Mouse (Mus musculus): Measurements from ENCODE around the gene Elavl4. TPM values are rescaled to one million over a fixed set of nuclear protein-coding genes. Genes with fewer than 3 reads are reported as not detected.

Elavl4 gene
- polyA plus RNA-seq, 2 experiments = 1.1 to 2.8 TPM

DNA sequence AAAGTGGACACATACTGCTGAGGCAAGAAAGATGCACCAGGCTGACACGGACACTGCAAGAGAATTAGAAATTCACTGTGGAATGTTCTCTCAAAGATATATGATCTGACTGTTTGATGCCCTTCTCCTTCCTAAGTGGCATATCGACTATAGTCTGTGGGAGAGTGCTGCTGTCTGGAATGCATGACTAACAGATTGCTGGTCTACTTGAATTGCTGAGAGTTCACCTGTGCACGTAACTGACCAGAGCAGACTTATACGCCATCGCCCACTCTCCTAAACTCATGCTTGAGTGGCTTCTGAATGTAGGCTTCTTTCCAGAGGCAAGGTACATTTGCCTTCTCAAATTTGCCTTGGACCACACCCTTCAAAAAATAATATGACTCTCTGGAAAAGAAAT, 58.5 kb downstream of the Elavl4 start:
- Histone ChIP-seq H3K27ac (replicated peaks; ENCODE audit: low read depth, low read length) (no peak overlapping the region), H3K4me1 (ENCODE audit: control insufficient read depth, insufficient read depth, low read length) (no peaks in the 10 kb centered on the region), H3K27me3 (ENCODE audit: control insufficient read depth, insufficient read depth, low read length) (no peaks in the 10 kb centered on the region), H3K9ac (ENCODE audit: low read depth, low read length, severe bottlenecking) (no peak overlapping the region), H3K36me3 (ENCODE audit: control insufficient read depth, insufficient read depth, low read length) (no peaks in the 10 kb centered on the region), H3K4me3 (replicated peaks; ENCODE audit: low read length) (no peak overlapping the region), H3K4me2 (replicated peaks; ENCODE audit: low read depth, low read length, severe bottlenecking) (no peak overlapping the region), H3K9me3 (ENCODE audit: control insufficient read depth, low read length) (no peaks in the 10 kb centered on the region)
- DNase-seq (ENCODE audit: low spot score) (no peak), ATAC-seq (ENCODE audit: low FRiP score, low read depth) (no peak)
- no peak for TF ChIP-seq POLR2A (IDR thresholded peaks at IDR 0.05; ENCODE audit: borderline replicate concordance, extremely low read depth, insufficient read depth, insufficient read length)
- WGBS = 72% methylated on average over 5 of the region's 5 CpGs

DNA sequence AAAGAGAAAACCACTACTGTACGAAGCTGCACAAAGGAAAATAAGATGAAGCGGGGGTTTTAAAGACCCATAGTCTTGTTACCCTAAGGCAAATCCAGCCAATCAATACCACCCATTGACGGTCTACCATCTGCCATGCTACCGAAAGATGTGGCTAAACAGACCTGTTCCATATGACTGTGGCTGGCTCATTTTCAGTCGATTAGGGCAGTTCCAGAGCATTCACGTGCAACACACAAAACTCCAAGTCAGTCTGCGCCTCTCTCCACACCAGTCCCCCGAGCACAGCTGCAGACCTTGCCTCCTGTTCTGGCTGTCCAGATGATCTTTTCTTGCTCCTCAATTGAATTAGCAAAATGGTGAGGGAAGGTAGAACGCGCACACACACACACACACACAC, 59.2 kb downstream of the Elavl4 start:
- 62% methylated on average over 10 of the region's 10 CpGs for WGBS
- no peak overlapping the region for H3K27ac ChIP-seq (replicated peaks; ENCODE audit: low read depth, low read length)
- H3K9ac ChIP-seq (ENCODE audit: low read depth, low read length, severe bottlenecking) = no peak overlapping the region
- no peaks in the 10 kb centered on the region for H3K36me3 ChIP-seq (ENCODE audit: control insufficient read depth, insufficient read depth, low read length)
- H3K4me1 ChIP-seq (ENCODE audit: control insufficient read depth, insufficient read depth, low read length) = 0 out of 2 replicates have a peak, but pooled peaks cover 3% of the 10 kb centered on the region
- H3K4me2 ChIP-seq (replicated peaks; ENCODE audit: low read depth, low read length, severe bottlenecking) = no peak overlapping the region
- no peak overlapping the region for H3K4me3 ChIP-seq (replicated peaks; ENCODE audit: low read length)
- TF ChIP-seq POLR2A (IDR thresholded peaks at IDR 0.05; ENCODE audit: borderline replicate concordance, extremely low read depth, insufficient read depth, insufficient read length) = no peak
- DNase-seq (ENCODE audit: low spot score) (no peak), ATAC-seq (ENCODE audit: low FRiP score, low read depth) (no peak)
- no peaks in the 10 kb centered on the region for H3K27me3 ChIP-seq (ENCODE audit: control insufficient read depth, insufficient read depth, low read length)
- H3K9me3 ChIP-seq (ENCODE audit: control insufficient read depth, low read length) = no peaks in the 10 kb centered on the region

DNA sequence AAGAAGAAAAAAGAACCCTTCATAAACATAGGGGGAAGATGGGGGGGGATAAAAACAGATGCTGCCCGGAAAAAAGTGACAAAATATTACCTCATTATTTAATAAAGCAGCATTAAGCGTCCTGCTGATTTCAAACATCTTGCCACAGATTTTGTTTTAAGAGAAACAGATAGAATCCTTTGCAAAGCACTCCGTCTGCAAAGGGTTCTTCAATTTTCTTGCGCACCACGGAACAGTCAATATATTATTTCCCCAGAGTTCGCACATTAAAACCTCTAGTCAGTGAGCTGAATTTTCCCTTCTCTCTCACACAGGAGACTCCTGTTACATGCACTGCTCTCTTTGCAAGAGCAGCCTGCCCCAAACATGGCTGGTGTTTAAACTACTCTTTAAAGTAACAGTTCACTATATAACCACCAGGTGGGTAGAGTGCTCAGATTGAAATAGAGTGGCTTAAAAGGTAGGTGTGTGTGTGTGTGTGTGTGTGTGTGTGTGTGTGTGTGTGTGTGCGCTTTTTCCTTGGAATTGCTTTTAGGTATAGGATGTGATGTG, 61.1 kb downstream of the Elavl4 start:
- Histone ChIP-seq H3K4me1 (ENCODE audit: control insufficient read depth, insufficient read depth, low read length) (peaks cover 17% of the 10 kb centered on the region; the same call in 1 of the 2 replicates), H3K4me3 (replicated peaks; ENCODE audit: low read length) (no peak overlapping the region), H3K36me3 (ENCODE audit: control insufficient read depth, insufficient read depth, low read length) (no peaks in the 10 kb centered on the region), H3K27me3 (ENCODE audit: control insufficient read depth, insufficient read depth, low read length) (no peaks in the 10 kb centered on the region), H3K4me2 (replicated peaks; ENCODE audit: low read depth, low read length, severe bottlenecking) (no peak overlapping the region), H3K9me3 (ENCODE audit: control insufficient read depth, low read length) (no peaks in the 10 kb centered on the region), H3K9ac (ENCODE audit: low read depth, low read length, severe bottlenecking) (no peak overlapping the region), H3K27ac (replicated peaks; ENCODE audit: low read depth, low read length) (no peak overlapping the region)
- no peak for TF ChIP-seq POLR2A (IDR thresholded peaks at IDR 0.05; ENCODE audit: borderline replicate concordance, extremely low read depth, insufficient read depth, insufficient read length)
- DNase-seq (ENCODE audit: low spot score) (no peak), ATAC-seq (ENCODE audit: low FRiP score, low read depth) (no peak)
- 54% methylated on average over 7 of the region's 7 CpGs for WGBS

DNA sequence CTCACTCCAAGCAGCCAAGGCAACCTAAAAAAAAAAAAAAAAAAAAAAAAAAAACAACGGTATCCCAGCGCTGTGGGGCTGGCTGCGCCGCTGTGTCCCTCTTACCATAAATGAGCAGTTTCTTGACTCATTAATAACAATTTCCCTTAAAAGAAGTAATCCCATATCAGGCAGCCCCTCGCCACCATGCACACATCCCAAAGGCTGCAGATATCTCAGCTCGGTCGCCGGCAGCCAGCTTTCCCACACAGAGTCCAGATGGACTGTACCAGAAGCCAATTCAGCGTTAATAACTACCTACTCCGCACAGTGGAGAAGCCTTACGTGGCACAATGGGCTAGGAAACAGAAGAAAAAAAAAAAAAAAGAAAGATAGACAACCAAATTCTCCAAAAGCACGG, 61.7 kb downstream of the Elavl4 start:
- DNase-seq (ENCODE audit: low spot score) (no peak), ATAC-seq (ENCODE audit: low FRiP score, low read depth) (no peak)
- Histone ChIP-seq H3K9me3 (ENCODE audit: control insufficient read depth, low read length) (no peaks in the 10 kb centered on the region), H3K27ac (replicated peaks; ENCODE audit: low read depth, low read length) (no peak overlapping the region), H3K27me3 (ENCODE audit: control insufficient read depth, insufficient read depth, low read length) (no peaks in the 10 kb centered on the region), H3K9ac (ENCODE audit: low read depth, low read length, severe bottlenecking) (no peak overlapping the region), H3K4me2 (replicated peaks; ENCODE audit: low read depth, low read length, severe bottlenecking) (no peak overlapping the region), H3K4me3 (replicated peaks; ENCODE audit: low read length) (no peak overlapping the region), H3K4me1 (ENCODE audit: control insufficient read depth, insufficient read depth, low read length) (peaks cover 17% of the 10 kb centered on the region; the same call in 1 of the 2 replicates), H3K36me3 (ENCODE audit: control insufficient read depth, insufficient read depth, low read length) (no peaks in the 10 kb centered on the region)
- no peak for TF ChIP-seq POLR2A (IDR thresholded peaks at IDR 0.05; ENCODE audit: borderline replicate concordance, extremely low read depth, insufficient read depth, insufficient read length)
- WGBS = 60% methylated on average over 12 of the region's 12 CpGs

DNA sequence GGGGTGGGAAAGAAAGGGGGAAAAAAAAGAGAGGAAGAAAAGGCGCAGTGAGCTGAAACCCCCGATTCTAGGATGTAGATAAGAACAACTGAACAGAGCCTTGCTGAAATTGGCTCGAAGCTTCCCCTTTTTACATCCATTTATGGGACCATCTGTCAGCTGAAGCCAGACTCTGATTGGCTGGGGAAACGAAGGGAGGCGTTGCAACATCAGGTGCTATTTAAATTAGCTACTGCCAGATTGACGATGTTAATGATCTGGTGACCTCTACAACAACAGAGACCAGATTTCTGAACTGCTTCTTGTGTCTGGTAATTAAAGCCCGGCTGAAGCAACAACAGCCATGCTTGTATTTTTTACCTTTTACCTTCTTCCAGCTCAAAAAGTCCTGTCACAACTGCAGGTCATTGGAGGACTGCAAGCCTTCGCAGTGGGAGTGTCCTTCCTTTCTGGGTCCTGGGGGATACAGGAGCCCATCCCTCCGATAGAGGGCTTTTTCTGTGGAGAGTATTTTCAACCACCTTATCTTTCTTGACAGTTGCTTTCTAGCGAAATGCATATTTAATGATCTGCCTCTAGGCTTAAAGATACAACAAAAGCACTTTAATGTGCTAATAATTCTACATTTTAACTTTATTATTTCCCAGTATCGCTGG, 64.2 kb downstream of the Elavl4 start:
- DNase-seq (ENCODE audit: low spot score) (no peak), ATAC-seq (ENCODE audit: low FRiP score, low read depth) (no peak)
- 16% methylated on average over 11 of the region's 11 CpGs for WGBS
- H3K4me1 ChIP-seq (ENCODE audit: control insufficient read depth, insufficient read depth, low read length) = peaks cover 17% of the 10 kb centered on the region; the same call in 1 of the 2 replicates
- TF ChIP-seq POLR2A (IDR thresholded peaks at IDR 0.05; ENCODE audit: borderline replicate concordance, extremely low read depth, insufficient read depth, insufficient read length) = no peak
- H3K4me3 ChIP-seq (replicated peaks; ENCODE audit: low read length) = no peak overlapping the region
- H3K27me3 ChIP-seq (ENCODE audit: control insufficient read depth, insufficient read depth, low read length) = no peaks in the 10 kb centered on the region
- no peak overlapping the region for H3K9ac ChIP-seq (ENCODE audit: low read depth, low read length, severe bottlenecking)
- H3K9me3 ChIP-seq (ENCODE audit: control insufficient read depth, low read length) = no peaks in the 10 kb centered on the region
- H3K4me2 ChIP-seq (replicated peaks; ENCODE audit: low read depth, low read length, severe bottlenecking) = no peak overlapping the region
- H3K27ac ChIP-seq (replicated peaks; ENCODE audit: low read depth, low read length) = no peak overlapping the region
- H3K36me3 ChIP-seq (ENCODE audit: control insufficient read depth, insufficient read depth, low read length) = no peaks in the 10 kb centered on the region

All from limb, embryonic 14.5 days (tissue).